Mouse (Mus musculus): ENCODE measurements at regions not wholly inside any gene's neighbourhood (a gene's known extent, or its start where the extent isn't known, plus 50 kb on each side); places are given as distances from the start of the nearest gene placed in this dataset.

- TF ChIP-seq CTCF (IDR thresholded peaks at IDR 0.05; ENCODE audit: extremely low read depth, insufficient read depth, low read length): no peak
- no peak for TF ChIP-seq POLR2A (IDR thresholded peaks at IDR 0.05; ENCODE audit: extremely low read depth, insufficient read depth, low read length)
These were observed 305.5 kb downstream of the Epha4 start for GRCm38 (mm10) chr1:77209395-77209794.
